Mouse (Mus musculus) cerebellum, adult 8-10 months (tissue): Measurements from ENCODE around the gene Atxn1.

Experiments used
- DNase-seq: peaks from one replicate; pipeline ENCODE4 v3.0.0; 2022

Gene Atxn1

GRCm38 (mm10) chr13:45888953-45889749 lies 75.7 kb downstream of the Atxn1 start:
- DNase-seq, result no peak

GRCm38 (mm10) chr13:45884878-45885277 lies 79.9 kb downstream of the Atxn1 start:
- DNase-seq, result no peak

GRCm38 (mm10) chr13:45883791-45884238 lies 81.0 kb downstream of the Atxn1 start:
- no peak for DNase-seq

- no peak for DNase-seq
These were observed 81.8 kb downstream of the Atxn1 start for GRCm38 (mm10) chr13:45882976-45883440.

GRCm38 (mm10) chr13:45880543-45880845 lies 84.3 kb downstream of the Atxn1 start:
- DNase-seq, result no peak

GRCm38 (mm10) chr13:45879746-45880542 lies 84.9 kb downstream of the Atxn1 start:
- DNase-seq, result no peak

GRCm38 (mm10) chr13:45876939-45877338 lies 87.9 kb downstream of the Atxn1 start:
- no peak for DNase-seq

GRCm38 (mm10) chr13:45876368-45876760 lies 88.4 kb downstream of the Atxn1 start:
- DNase-seq, result no peak

- DNase-seq, result no peak
These were observed 89.0 kb downstream of the Atxn1 start for GRCm38 (mm10) chr13:45875686-45876367.

GRCm38 (mm10) chr13:45874196-45874595 lies 90.6 kb downstream of the Atxn1 start:
- no peak for DNase-seq

GRCm38 (mm10) chr13:45872966-45873365 lies 91.8 kb downstream of the Atxn1 start:
- DNase-seq, result no peak

- DNase-seq, result no peak
These were observed 92.6 kb downstream of the Atxn1 start for GRCm38 (mm10) chr13:45872041-45872746.

- no peak for DNase-seq
These were observed 93.3 kb downstream of the Atxn1 start for GRCm38 (mm10) chr13:45871554-45871953.

- no peak for DNase-seq
These were observed 95.9 kb downstream of the Atxn1 start for GRCm38 (mm10) chr13:45868886-45869285.

GRCm38 (mm10) chr13:45867273-45867672 lies 97.5 kb downstream of the Atxn1 start:
- DNase-seq, result no peak

- no peak for DNase-seq
These were observed 98.1 kb downstream of the Atxn1 start for GRCm38 (mm10) chr13:45866615-45867245.

- no peak for DNase-seq
These were observed 99.2 kb downstream of the Atxn1 start for GRCm38 (mm10) chr13:45865620-45866019.

GRCm38 (mm10) chr13:45863779-45864178 lies 101.0 kb downstream of the Atxn1 start:
- no peak for DNase-seq

- DNase-seq, result no peak
These were observed 102.8 kb downstream of the Atxn1 start for GRCm38 (mm10) chr13:45861885-45862605.

- no peak for DNase-seq
These were observed 103.7 kb downstream of the Atxn1 start for GRCm38 (mm10) chr13:45861098-45861580.

- DNase-seq, result no peak
These were observed 105.6 kb downstream of the Atxn1 start for GRCm38 (mm10) chr13:45859081-45859709.
